Mouse (Mus musculus) gastrocnemius, adult 2 months (tissue): ENCODE data around the gene Ccdc17. TPM values are rescaled to one million over a fixed set of nuclear protein-coding genes. Genes with fewer than 3 reads are reported as not detected.
A peak's percentile ranks its signal among the peaks of the same experiment; 100 is the strongest.

Experiments used
- DNase-seq: peaks from one replicate; pipeline ENCODE4 v3.0.0; 2022
- H3K27ac ChIP-seq: fragments of 200-600 bp; 2 replicates; pipeline ENCODE4 v1.8.1; 2022; ENCODE audit warnings: mild to moderate bottlenecking
- H3K4me3 ChIP-seq: fragments of 200-600 bp; 2 replicates; pipeline ENCODE4 v1.8.1; 2022; ENCODE audit warnings: mild to moderate bottlenecking, moderate library complexity
- CTCF ChIP-seq: fragments of 200-600 bp; IDR thresholded peaks from 2 replicates; pipeline ENCODE4 v1.8.1; 2022; ENCODE audit warnings: antibody characterized with exemption, mild to moderate bottlenecking, moderate library complexity
- intact Hi-C: fragments of 180-260 bp; cut with DNase I; formaldehyde crosslinking; loops from one replicate; pipeline ENCODE4 v1.15.1; 2025
- long read RNA-seq, 2 experiments: library from polyadenylated mRNA; stranded (forward); transcript quantifications; one replicate each; pipeline ENCODE4 v2.0.0; 2021
- total RNA-seq, 2 experiments: library from RNA; stranded (reverse); gene quantifications; 2 replicates each; pipeline ENCODE4 v1.2.3; 2021

The Ccdc17 gene
- total RNA-seq: 1 to 10 TPM; 1.4 to 2.0 TPM
- long read RNA-seq, experiment 1, partial matches to known transcripts: 0 of 1 reads
- long read RNA-seq, experiment 1, other reads (novel, unspliced or antisense): 1 of 1 reads
- long read RNA-seq, experiment 2: 0 reads

DNA sequence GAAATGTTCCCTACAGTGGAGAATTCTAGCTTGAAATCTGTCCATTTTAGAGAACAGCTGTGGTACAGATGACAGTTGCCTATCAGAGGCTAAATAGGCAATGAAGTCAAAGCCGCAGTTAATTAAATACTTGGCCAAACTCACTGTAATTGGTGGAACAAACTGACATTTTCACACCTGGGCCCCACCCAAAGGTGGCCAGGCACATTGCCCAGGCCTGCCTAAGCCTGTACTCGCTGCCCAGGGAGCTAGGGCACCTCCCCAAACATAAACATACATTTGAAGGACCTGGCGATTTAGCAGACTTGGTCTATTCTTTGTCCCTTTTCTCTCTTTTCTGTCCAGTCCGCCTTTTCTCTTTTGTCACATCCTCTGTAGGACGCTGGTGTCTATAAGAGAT lies at the start of gene Ccdc17:
Ccdc17 (plus strand) TSS at position 276 of the 400 bp plus-strand sequence.
- peak within 1 kb of the TSS; percentile 90 for H3K27ac ChIP-seq
- intact Hi-C loops: loop anchor here (1.0 to 2.0 kb wide), 2 partner anchors 25 to 38 kb away; no protein-coding TSS in a partner anchor
- no peak for TF ChIP-seq CTCF
- H3K4me3 ChIP-seq: peak within 1 kb of the TSS; percentile 95
- DNase-seq: peak; percentile 17

GRCm38 (mm10) chr4:116550432-116550831 lies 46.0 kb upstream of the Ccdc17 start:
- intact Hi-C loops: no loop called here
- no peak for TF ChIP-seq CTCF
- DNase-seq: no peak
- Histone ChIP-seq H3K27ac (no peak overlapping the region), H3K4me3 (no peak overlapping the region)

DNA sequence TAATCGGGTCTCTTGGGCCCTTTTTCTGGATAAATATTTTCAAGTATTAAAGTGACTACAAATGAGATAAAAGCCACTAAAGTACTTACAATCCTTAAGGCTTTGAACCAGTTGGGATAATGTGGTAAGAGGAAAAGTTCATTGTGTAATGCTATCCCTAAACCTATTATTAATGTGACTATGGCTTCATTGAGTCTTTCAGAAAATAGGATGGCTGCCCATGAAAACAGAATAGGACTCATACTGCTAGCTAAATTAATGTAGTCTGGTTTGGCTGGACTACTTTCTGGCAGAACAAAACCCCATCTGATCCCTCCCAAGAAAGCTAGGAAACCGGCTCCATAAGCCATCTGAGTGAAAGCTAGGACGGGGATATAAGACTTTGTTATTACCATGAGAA lies 43.4 kb upstream of the Ccdc17 start:
- TF ChIP-seq CTCF: no peak
- DNase-seq: no peak
- no peak overlapping the region for H3K27ac ChIP-seq
- H3K4me3 ChIP-seq: no peak overlapping the region
- intact Hi-C loops: no loop called here

GRCm38 (mm10) chr4:116555413-116556300 lies 40.8 kb upstream of the Ccdc17 start, which contains the start of gene Tmem69:
Gene Tmem69 (minus strand): TSS chr4:116555936.
- no peak for TF ChIP-seq CTCF
- peak within 1 kb of the TSS; percentile 99 for H3K4me3 ChIP-seq
- intact Hi-C loops: loop anchor here (5.0 kb wide), 1 partner anchor 48 kb away; the partner anchor contains the start of gene Ipp

DNA sequence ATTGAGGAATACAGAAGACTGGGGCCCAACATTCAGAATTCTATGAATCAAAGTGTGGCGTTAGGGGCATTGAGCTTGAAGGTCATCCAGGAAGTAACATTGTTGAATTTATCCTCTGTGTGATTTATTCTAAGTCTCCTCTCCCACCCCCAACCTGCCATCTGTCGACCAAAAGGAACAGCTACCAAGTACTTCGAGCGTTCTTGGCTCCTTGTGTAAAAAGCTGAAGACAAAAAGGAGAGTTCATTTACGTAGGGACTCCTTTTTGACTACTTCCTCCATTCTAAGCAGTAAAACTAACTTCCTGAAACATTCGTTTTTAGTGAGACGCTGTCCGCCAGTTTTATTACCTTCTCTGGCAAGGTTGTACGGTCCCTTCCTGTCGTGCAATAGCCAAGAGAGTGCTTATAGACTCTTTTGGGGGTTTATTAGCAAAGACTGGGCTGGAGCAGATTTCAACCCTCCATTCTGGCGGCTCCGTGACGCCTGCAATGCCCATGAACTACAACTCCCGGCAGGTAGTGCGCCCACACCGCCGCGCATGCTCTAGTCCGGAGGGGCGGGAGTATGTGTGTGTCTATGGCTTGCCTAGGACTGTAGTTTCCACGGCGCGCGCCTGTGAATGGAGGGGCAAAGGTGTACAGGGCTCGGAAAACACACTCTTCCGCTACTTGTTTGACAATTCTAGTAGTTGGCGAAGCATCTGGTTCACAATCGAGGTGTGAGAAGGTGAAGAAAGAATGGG lies 39.7 kb upstream of the Ccdc17 start:
- peak overlapping the region; percentile 98 for H3K27ac ChIP-seq
- intact Hi-C loops: loop anchor here (5.0 kb wide), 1 partner anchor 49 kb away; the partner anchor contains the start of gene Ipp
- peak overlapping the region; percentile 99 for H3K4me3 ChIP-seq
- peak; percentile 96 for DNase-seq
- TF ChIP-seq CTCF: no peak

More at GRCm38 (mm10) chr4:116555413-116556300, 40.8 kb upstream of the Ccdc17 start, which contains the start of gene Tmem69:
- peak within 1 kb of the TSS; percentile 98 for H3K27ac ChIP-seq
- DNase-seq: peak; percentile 78

GRCm38 (mm10) chr4:116557306-116558121 lies 38.9 kb upstream of the Ccdc17 start, which contains the start of gene Gpbp1l1:
Gene Gpbp1l1 (plus strand): TSS chr4:116557658.
- Histone ChIP-seq H3K4me3 (peak within 1 kb of the TSS; percentile 99), H3K27ac (peak within 1 kb of the TSS; percentile 98)
- intact Hi-C loops: loop anchor here (2.0 to 5.0 kb wide), 2 partner anchors 39 to 50 kb away; partner anchors contain the start of genes Ccdc17 and Ipp
- peak; percentile 35; the same call in 1 of the 2 replicates for TF ChIP-seq CTCF
- DNase-seq: peak; percentile 99

- Histone ChIP-seq H3K27ac (peak overlapping the region; percentile 98), H3K4me3 (peak overlapping the region; percentile 99)
- TF ChIP-seq CTCF: no peak
- intact Hi-C loops: loop anchor here (2.0 to 5.0 kb wide), 2 partner anchors 38 to 51 kb away; partner anchors contain the start of genes Ccdc17 and Ipp
- no peak for DNase-seq
Observed at GRCm38 (mm10) chr4:116558151-116558882, 38.1 kb upstream of the Ccdc17 start.

DNA sequence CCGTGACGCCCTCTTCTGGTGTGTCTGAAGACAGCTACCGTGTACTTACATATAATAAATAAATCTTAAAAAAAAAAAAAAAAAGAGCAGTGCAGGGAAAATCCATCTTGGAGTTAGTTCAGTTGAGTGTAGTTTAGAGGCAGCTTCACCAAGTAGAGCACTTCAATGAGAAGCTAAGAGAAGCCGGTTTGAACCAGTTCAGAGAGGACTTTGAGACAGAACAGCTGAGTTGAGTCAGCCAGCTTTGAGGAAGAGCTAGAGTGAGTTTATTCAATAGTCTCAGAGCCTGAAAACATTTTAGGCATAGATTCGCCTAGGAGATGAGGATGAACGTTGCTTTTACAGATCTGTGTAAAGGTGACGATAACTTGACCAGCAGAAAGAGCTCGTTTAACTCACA lies 661 bp upstream of the Ccdc17 start:
- no peak for TF ChIP-seq CTCF
- no peak for DNase-seq
- intact Hi-C loops: loop anchor here (1.0 to 2.0 kb wide), 2 partner anchors 24 to 37 kb away; no protein-coding TSS in a partner anchor
- Histone ChIP-seq H3K4me3 (no peak overlapping the region), H3K27ac (no peak overlapping the region)

DNA sequence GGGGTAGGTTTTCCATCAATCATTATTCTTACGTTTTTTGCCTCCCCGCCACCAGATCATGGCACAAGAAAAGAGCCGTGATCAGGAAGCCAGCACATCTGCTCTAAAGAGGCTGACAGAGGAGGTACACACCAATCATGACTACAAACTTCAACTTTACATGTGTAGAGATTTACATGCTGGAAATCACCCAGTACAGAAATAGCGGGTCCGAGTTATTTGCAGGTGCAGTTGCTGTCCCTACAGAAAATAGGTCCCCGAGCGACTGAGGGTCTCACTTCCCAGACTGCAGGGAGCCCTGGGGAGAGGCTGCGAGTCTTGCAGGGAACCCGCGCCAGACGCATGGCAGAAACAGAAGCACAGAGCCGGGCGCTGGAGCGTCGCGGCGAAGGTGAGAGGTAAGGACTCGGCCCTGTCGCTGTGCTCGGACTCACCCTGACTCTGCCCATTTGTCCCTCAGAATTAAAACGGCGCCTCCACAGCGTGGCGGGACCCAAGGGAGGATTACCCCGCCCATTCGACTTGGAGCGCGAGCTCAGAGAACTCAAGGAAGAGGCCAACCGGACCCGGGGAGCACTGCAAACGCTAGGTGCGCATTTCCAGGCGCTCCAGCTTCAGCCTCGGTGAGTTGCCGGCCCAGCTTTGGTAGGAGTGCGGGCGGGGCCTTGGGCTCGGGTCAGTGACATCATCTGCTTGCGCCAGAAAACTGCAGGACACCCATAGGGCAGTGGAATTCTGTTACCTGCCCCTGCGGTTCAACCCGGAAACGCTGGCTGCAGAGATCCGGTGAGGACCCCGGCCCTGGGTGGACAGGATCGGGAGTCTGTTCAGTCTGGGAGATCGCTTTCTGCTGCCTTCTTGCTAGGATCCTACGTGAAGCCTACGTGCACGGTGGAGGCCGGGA lies 776 bp downstream of the Ccdc17 start:
- Histone ChIP-seq H3K4me3 (peak overlapping the region; percentile 95), H3K27ac (peak overlapping the region; percentile 90)
- TF ChIP-seq CTCF: no peak; the same call in 1 of the 2 replicates
- DNase-seq: peak; percentile 93
- intact Hi-C loops: loop anchor here (1.0 to 2.0 kb wide), 2 partner anchors 26 to 38 kb away; no protein-coding TSS in a partner anchor

DNA sequence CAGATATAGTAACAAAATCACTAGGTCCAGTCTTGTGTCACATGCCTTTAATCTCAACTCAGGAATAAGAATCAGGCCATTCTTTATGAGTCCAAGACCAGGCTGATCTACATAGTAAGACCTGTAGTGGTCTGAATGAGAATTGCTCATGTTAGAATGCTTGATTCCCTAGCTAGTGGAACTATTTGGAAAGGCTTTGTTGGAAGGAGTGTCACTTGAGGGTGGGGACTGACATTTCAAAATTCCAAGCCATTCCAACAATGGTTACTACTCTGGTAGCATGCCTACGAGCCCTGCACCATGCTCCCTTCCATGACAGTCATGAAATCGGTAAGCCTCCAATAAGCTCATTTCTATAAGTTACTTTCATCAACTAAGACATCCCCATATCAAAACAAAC lies 16.2 kb downstream of the Ccdc17 start:
- no peak overlapping the region for H3K4me3 ChIP-seq
- no peak for DNase-seq
- TF ChIP-seq CTCF: no peak
- H3K27ac ChIP-seq: no peak overlapping the region
- intact Hi-C loops: loop anchor here (5.0 kb wide), 1 partner anchor 35 kb away; no protein-coding TSS in a partner anchor
